Mouse (Mus musculus): Measurements from ENCODE around the gene Lactb. TPM values are rescaled to one million over a fixed set of nuclear protein-coding genes. Genes with fewer than 3 reads are reported as not detected.

Lactb gene
- polyA plus RNA-seq, 1 experiment from 2014 or later, result 12.0 TPM

- DNase-seq (ENCODE audit: low spot score) (no peak), ATAC-seq (ENCODE audit: low FRiP score) (no peak)
- H3K9me3 ChIP-seq (ENCODE audit: control insufficient read depth, low read length), result no peaks in the 10 kb centered on the region
- H3K4me2 ChIP-seq (replicated peaks; ENCODE audit: low read depth, low read length), result no peak overlapping the region
- WGBS, result 87% methylated on average over 8 of the region's 8 CpGs
- no peaks in the 10 kb centered on the region for H3K36me3 ChIP-seq (ENCODE audit: control insufficient read depth, insufficient read depth, low read length)
- H3K4me3 ChIP-seq (ENCODE audit: low read depth, low read length), result no peak overlapping the region
- no peak overlapping the region for H3K9ac ChIP-seq (ENCODE audit: low read depth, low read length)
- H3K27ac ChIP-seq (ENCODE audit: low read depth, low read length), result no peak overlapping the region
- no peaks in the 10 kb centered on the region for H3K4me1 ChIP-seq (replicated peaks; ENCODE audit: control insufficient read depth, insufficient read depth, low read length)
- no peaks in the 10 kb centered on the region for H3K27me3 ChIP-seq (ENCODE audit: control insufficient read depth, insufficient read depth, low read length)
These were observed 4.2 kb downstream of the Lactb start for GRCm38 (mm10) chr9:66971116-66971515.

- Histone ChIP-seq H3K4me2 (replicated peaks; ENCODE audit: low read depth, low read length) (no peak overlapping the region), H3K27ac (ENCODE audit: low read depth, low read length) (no peak overlapping the region), H3K4me3 (ENCODE audit: low read depth, low read length) (no peak overlapping the region), H3K9ac (ENCODE audit: low read depth, low read length) (no peak overlapping the region), H3K27me3 (ENCODE audit: control insufficient read depth, insufficient read depth, low read length) (no peaks in the 10 kb centered on the region), H3K9me3 (ENCODE audit: control insufficient read depth, low read length) (no peaks in the 10 kb centered on the region), H3K36me3 (ENCODE audit: control insufficient read depth, insufficient read depth, low read length) (no peaks in the 10 kb centered on the region), H3K4me1 (replicated peaks; ENCODE audit: control insufficient read depth, insufficient read depth, low read length) (no peaks in the 10 kb centered on the region)
- DNase-seq (ENCODE audit: low spot score) (no peak), ATAC-seq (ENCODE audit: low FRiP score) (no peak)
- WGBS, result 89% methylated on average over 8 of the region's 8 CpGs
These were observed 7.8 kb downstream of the Lactb start for GRCm38 (mm10) chr9:66967492-66967891.

GRCm38 (mm10) chr9:66961478-66961877 lies 13.8 kb downstream of the Lactb start:
- DNase-seq (ENCODE audit: low spot score) (no peak), ATAC-seq (ENCODE audit: low FRiP score) (no peak)
- Histone ChIP-seq H3K27me3 (ENCODE audit: control insufficient read depth, insufficient read depth, low read length) (no peaks in the 10 kb centered on the region), H3K4me3 (ENCODE audit: low read depth, low read length) (no peak overlapping the region), H3K36me3 (ENCODE audit: control insufficient read depth, insufficient read depth, low read length) (no peaks in the 10 kb centered on the region), H3K4me1 (replicated peaks; ENCODE audit: control insufficient read depth, insufficient read depth, low read length) (no peaks in the 10 kb centered on the region), H3K9ac (ENCODE audit: low read depth, low read length) (no peak overlapping the region), H3K4me2 (replicated peaks; ENCODE audit: low read depth, low read length) (no peak overlapping the region), H3K9me3 (ENCODE audit: control insufficient read depth, low read length) (no peaks in the 10 kb centered on the region), H3K27ac (ENCODE audit: low read depth, low read length) (no peak overlapping the region)
- 77% methylated on average over 3 of the region's 3 CpGs for WGBS

GRCm38 (mm10) chr9:66957451-66957850 lies 17.8 kb downstream of the Lactb start:
- H3K36me3 ChIP-seq (ENCODE audit: control insufficient read depth, insufficient read depth, low read length), result no peaks in the 10 kb centered on the region
- no peaks in the 10 kb centered on the region for H3K4me1 ChIP-seq (replicated peaks; ENCODE audit: control insufficient read depth, insufficient read depth, low read length)
- H3K27me3 ChIP-seq (ENCODE audit: control insufficient read depth, insufficient read depth, low read length), result no peaks in the 10 kb centered on the region
- H3K9me3 ChIP-seq (ENCODE audit: control insufficient read depth, low read length), result no peaks in the 10 kb centered on the region
- DNase-seq (ENCODE audit: low spot score) (no peak), ATAC-seq (ENCODE audit: low FRiP score) (no peak)
- WGBS, result 88% methylated on average over 3 of the region's 3 CpGs
- no peak overlapping the region for H3K27ac ChIP-seq (ENCODE audit: low read depth, low read length)
- no peak overlapping the region for H3K4me3 ChIP-seq (ENCODE audit: low read depth, low read length)
- no peak overlapping the region for H3K9ac ChIP-seq (ENCODE audit: low read depth, low read length)
- H3K4me2 ChIP-seq (replicated peaks; ENCODE audit: low read depth, low read length), result no peak overlapping the region

- Histone ChIP-seq H3K9ac (ENCODE audit: low read depth, low read length) (no peak overlapping the region), H3K9me3 (ENCODE audit: control insufficient read depth, low read length) (no peaks in the 10 kb centered on the region)
- 92% methylated on average over 2 of the region's 2 CpGs for WGBS
These were observed 22.4 kb downstream of the Lactb start for GRCm38 (mm10) chr9:66952886-66953285.

GRCm38 (mm10) chr9:66952321-66952720 lies 23.0 kb downstream of the Lactb start:
- Histone ChIP-seq H3K36me3 (ENCODE audit: control insufficient read depth, insufficient read depth, low read length) (peaks cover 2% of the 10 kb centered on the region; the same call in 1 of the 2 replicates), H3K4me1 (replicated peaks; ENCODE audit: control insufficient read depth, insufficient read depth, low read length) (no peaks in the 10 kb centered on the region), H3K27me3 (ENCODE audit: control insufficient read depth, insufficient read depth, low read length) (no peaks in the 10 kb centered on the region), H3K4me3 (ENCODE audit: low read depth, low read length) (no peak overlapping the region), H3K9ac (ENCODE audit: low read depth, low read length) (no peak overlapping the region), H3K4me2 (replicated peaks; ENCODE audit: low read depth, low read length) (no peak overlapping the region), H3K9me3 (ENCODE audit: control insufficient read depth, low read length) (no peaks in the 10 kb centered on the region), H3K27ac (ENCODE audit: low read depth, low read length) (no peak overlapping the region)
- ATAC-seq (ENCODE audit: low FRiP score), result no peak
- WGBS, result 83% methylated on average over 8 of the region's 8 CpGs
- no peak for DNase-seq (ENCODE audit: low spot score)

More at GRCm38 (mm10) chr9:66952886-66953285, 22.4 kb downstream of the Lactb start:
- Histone ChIP-seq H3K4me2 (replicated peaks; ENCODE audit: low read depth, low read length) (no peak overlapping the region), H3K27ac (ENCODE audit: low read depth, low read length) (no peak overlapping the region), H3K27me3 (ENCODE audit: control insufficient read depth, insufficient read depth, low read length) (no peaks in the 10 kb centered on the region), H3K4me1 (replicated peaks; ENCODE audit: control insufficient read depth, insufficient read depth, low read length) (no peaks in the 10 kb centered on the region), H3K36me3 (ENCODE audit: control insufficient read depth, insufficient read depth, low read length) (peaks cover 2% of the 10 kb centered on the region; the same call in 1 of the 2 replicates), H3K4me3 (ENCODE audit: low read depth, low read length) (no peak overlapping the region)
- DNase-seq (ENCODE audit: low spot score), result no peak
- no peak for ATAC-seq (ENCODE audit: low FRiP score)

- Histone ChIP-seq H3K9me3 (ENCODE audit: control insufficient read depth, low read length) (no peaks in the 10 kb centered on the region), H3K4me1 (replicated peaks; ENCODE audit: control insufficient read depth, insufficient read depth, low read length) (no peaks in the 10 kb centered on the region), H3K27me3 (ENCODE audit: control insufficient read depth, insufficient read depth, low read length) (no peaks in the 10 kb centered on the region), H3K27ac (ENCODE audit: low read depth, low read length) (no peak overlapping the region), H3K4me2 (replicated peaks; ENCODE audit: low read depth, low read length) (no peak overlapping the region), H3K4me3 (ENCODE audit: low read depth, low read length) (no peak overlapping the region), H3K36me3 (ENCODE audit: control insufficient read depth, insufficient read depth, low read length) (peaks cover 2% of the 10 kb centered on the region; the same call in 1 of the 2 replicates), H3K9ac (ENCODE audit: low read depth, low read length) (no peak overlapping the region)
- ATAC-seq (ENCODE audit: low FRiP score) (no peak), DNase-seq (ENCODE audit: low spot score) (no peak)
- WGBS, result 97% methylated on average over 2 of the region's 2 CpGs
These were observed 26.7 kb downstream of the Lactb start for GRCm38 (mm10) chr9:66948536-66948935.

- Histone ChIP-seq H3K27ac (ENCODE audit: low read depth, low read length) (peak within 1 kb of the TSS; percentile 94), H3K9ac (ENCODE audit: low read depth, low read length) (peak within 1 kb of the TSS; percentile 90), H3K36me3 (ENCODE audit: control insufficient read depth, insufficient read depth, low read length) (peaks cover 2% of the 10 kb centered on the region; the same call in 1 of the 2 replicates), H3K4me1 (replicated peaks; ENCODE audit: control insufficient read depth, insufficient read depth, low read length) (no peaks in the 10 kb centered on the region), H3K9me3 (ENCODE audit: control insufficient read depth, low read length) (no peaks in the 10 kb centered on the region), H3K4me3 (ENCODE audit: low read depth, low read length) (peak within 1 kb of the TSS; percentile 91), H3K4me2 (replicated peaks; ENCODE audit: low read depth, low read length) (peak within 1 kb of the TSS; percentile 49), H3K27me3 (ENCODE audit: control insufficient read depth, insufficient read depth, low read length) (no peaks in the 10 kb centered on the region)
- under 1% methylated on average over 72 of the region's 77 CpGs for WGBS
- ATAC-seq (ENCODE audit: low FRiP score) (peak; percentile 98), DNase-seq (ENCODE audit: low spot score) (peak; percentile 96)
These were observed 29.3 kb downstream of the Lactb start, which contains the start of gene Rps27l for GRCm38 (mm10) chr9:66945647-66946641. Rps27l (plus strand) TSS chr9:66946086.
